Mouse (Mus musculus): ENCODE data around the gene Ndst2.
"Not testable (repeated sequence)": the region's sequence is repeated elsewhere in the genome, so short reads cannot be mapped to it uniquely, and the experiment has no call there.

The Ndst2 gene

DNA sequence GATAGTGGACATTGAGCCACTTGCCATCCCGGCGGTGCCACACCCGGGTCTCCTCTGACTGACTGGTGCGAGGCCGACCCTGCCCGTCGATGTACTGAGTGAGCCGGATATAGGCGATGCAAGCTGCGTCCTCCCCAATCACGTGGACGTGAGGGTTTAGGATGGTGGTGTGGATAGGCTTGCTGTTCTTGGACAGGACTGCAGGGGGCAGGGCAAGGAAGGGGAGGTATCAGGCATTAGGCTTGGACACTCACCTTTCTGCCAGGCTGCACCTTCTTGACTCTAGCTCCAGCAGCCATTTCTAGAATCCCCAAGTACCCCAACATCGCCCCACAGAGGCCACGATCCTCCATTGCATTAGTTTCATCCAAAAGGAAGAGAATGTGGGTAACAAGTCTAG, 2.9 kb upstream of the Ndst2 start:
- no peak for DNase-seq (ENCODE audit: low spot score in 2 of 2)

DNA sequence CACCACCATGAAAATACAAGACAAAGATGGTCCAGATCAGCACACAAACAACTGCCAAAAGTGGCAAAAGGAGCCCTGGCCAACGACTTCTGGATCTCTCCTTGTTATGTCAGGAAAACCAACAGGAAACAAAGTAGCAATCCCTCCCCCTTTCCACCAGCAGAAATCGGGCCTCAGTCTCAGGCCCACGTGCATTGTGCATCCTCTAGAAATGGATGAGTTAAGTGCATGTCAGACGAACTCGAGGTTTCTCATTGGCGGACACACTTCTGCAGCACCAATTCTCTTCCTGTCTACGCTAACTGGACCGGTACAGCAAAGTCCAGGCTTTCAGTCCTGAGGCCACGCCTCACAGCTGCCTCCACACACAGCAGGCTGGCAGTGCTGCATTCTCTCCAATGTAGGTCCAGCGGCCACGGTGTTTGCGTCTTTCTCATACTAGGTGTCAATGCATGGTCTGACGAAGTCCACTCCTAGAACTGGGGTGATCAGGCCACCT, 1.6 kb upstream of the Ndst2 start:
- DNase-seq (ENCODE audit: low spot score in 2 of 2): no peak

GRCm38 (mm10) chr14:20735052-20735451, 690 bp upstream of the Ndst2 start:
- DNase-seq (ENCODE audit: low spot score in 2 of 2): no peak

DNA sequence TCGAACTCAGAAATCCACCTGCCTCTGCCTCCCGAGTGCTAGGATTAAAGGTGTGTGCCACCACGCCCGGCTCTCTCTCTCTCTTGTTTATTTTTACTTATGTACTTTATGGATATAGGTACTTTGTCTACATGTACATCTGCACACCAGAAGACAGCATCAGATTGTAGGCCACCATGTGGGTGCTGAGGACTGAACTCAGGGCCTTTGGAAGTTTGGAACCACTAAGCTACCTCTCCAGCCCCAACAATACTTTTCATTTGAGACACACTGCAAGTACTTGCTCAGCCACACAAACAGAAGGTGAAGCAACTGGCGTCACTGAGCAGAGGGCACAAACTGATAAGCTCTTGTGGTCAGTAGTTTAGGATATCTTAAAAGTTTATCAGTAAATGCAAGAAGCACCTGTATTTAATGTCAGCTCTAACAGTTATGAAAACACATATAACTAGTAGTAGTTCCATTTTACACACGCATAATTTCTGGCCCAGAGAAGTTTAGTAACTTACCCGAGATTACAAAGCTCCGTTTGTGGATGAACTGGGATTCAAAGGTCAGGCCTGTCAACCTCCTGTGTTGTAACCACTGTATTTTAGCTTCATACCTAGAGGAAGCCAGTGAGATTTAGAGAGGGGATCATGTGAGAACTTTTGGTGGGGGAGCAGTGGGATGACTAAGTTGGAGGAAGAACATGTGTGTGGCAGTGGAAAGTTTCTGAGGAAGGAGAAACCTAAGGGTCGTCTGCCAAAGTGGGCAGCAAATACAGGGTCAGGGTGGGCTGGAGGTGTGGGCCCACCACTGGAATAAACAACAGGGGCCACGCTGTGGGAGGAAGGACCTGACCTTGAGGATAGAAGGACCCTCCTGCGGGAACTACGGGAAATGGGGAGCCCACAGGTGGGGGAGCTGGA, 1.1 kb downstream of the Ndst2 start:
- DNase-seq (ENCODE audit: low spot score in 2 of 2): no peak

- no peak for DNase-seq (ENCODE audit: low spot score in 2 of 2)
Measured at GRCm38 (mm10) chr14:20730853-20731602, 3.3 kb downstream of the Ndst2 start.

DNA sequence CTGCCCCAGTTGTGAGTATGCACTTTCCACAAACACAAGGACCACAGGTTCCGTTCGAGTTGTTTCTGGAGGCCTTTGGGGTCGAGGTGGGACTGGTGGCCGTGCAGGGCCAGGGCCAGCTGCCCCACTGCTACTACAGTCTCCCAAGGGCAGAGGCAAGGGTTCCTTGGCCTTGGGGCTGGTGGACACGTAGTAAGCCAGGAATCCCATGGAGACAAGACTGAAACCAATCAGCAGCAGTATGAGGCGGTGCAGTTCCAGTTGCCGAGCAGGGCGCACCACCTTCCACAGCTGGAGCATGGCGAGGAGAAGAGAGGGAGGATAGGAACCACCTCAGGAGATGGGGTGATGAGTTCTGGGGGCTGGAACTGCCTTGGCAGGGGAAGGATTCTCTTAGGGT, 4.5 kb downstream of the Ndst2 start:
- no peak for DNase-seq (ENCODE audit: low spot score in 2 of 2)

DNA sequence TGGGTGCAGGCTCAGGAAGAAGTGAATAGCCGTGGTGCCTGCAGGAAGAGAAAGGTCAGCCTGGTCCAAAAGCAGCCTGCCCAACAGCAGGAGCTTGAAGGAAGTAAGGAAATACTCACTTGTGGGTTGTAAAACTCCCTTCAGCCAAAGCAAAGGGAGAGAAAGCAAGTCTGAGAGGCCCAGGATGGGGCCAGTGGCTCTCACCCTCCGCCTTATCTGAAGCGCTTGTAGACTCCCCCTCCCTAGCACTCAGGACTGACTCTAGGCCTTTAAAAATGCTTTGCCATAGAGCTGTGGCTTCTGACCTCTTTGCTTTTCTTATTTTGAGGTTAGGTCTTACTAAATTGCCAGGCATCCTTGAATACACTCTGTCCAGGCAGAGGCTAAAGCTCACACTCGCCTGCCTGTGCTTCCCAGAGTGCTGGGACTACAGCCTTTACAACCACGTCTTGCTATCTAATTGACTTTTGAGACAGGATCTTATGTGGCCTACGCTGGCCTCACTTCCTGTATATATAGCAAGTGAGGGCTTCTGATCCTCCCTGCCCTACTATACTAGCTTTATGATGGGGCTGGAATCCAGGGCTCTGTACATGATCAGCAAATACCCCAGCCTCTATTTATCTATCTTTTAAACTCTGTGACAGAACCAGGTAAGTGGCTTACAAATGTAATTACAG, 8.6 kb downstream of the Ndst2 start:
- no peak for DNase-seq (ENCODE audit: low spot score in 2 of 2)

GRCm38 (mm10) chr14:20724043-20724442, 10.3 kb downstream of the Ndst2 start:
- DNase-seq (ENCODE audit: low spot score in 2 of 2): peak in 1 of 2 experiments; percentile 75

GRCm38 (mm10) chr14:20723006-20723405, 11.4 kb downstream of the Ndst2 start:
- no peak for DNase-seq (ENCODE audit: low spot score in 2 of 2)

- no peak for DNase-seq (ENCODE audit: low spot score in 2 of 2)
Measured at GRCm38 (mm10) chr14:20721371-20721770, 13.0 kb downstream of the Ndst2 start.

DNA sequence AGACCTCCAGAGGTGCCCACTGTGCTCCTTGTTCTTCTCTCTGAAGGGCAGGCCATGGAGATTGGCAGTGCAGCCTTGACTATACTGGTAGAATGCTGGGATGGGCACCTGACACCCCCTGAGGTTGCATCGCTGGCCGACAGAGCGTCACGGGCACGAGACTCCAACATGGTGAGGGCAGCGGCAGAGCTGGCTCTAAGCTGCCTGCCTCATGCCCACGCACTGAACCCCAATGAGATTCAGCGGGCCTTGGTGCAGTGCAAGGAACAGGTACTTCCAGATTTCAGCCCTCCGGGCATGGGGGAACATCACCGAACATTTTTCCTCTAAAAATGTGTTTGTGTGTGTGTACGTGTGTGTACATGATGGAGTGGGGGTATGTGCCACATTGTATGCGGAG, 14.6 kb downstream of the Ndst2 start:
- no peak for DNase-seq (ENCODE audit: low spot score in 2 of 2)

DNA sequence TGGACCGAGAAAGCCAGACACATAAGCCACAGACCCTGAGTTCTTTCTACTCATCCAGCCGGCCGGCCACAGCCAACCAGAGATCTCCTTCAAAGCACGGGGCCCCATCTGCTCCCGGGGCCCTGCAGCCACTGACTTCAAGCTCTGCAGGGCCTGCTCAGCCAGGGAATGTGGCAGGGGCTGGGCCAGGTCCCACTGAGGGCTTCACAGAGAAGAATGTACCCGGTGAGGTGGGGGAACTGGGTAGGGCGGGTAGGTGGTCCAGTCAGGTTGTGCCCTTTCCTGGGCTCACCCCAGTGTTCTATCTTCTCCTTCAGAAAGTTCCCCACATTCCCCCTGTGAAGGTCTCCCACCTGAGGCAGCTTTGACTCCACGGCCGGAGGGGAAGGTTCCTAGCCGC, 15.9 kb downstream of the Ndst2 start:
- DNase-seq (ENCODE audit: low spot score in 2 of 2): no peak

- no peak for DNase-seq (ENCODE audit: low spot score in 2 of 2)
Measured at GRCm38 (mm10) chr14:20713832-20714231, 20.5 kb downstream of the Ndst2 start.

GRCm38 (mm10) chr14:20708239-20708638, 26.1 kb downstream of the Ndst2 start:
- no peak for DNase-seq (ENCODE audit: low spot score in 2 of 2)

DNA sequence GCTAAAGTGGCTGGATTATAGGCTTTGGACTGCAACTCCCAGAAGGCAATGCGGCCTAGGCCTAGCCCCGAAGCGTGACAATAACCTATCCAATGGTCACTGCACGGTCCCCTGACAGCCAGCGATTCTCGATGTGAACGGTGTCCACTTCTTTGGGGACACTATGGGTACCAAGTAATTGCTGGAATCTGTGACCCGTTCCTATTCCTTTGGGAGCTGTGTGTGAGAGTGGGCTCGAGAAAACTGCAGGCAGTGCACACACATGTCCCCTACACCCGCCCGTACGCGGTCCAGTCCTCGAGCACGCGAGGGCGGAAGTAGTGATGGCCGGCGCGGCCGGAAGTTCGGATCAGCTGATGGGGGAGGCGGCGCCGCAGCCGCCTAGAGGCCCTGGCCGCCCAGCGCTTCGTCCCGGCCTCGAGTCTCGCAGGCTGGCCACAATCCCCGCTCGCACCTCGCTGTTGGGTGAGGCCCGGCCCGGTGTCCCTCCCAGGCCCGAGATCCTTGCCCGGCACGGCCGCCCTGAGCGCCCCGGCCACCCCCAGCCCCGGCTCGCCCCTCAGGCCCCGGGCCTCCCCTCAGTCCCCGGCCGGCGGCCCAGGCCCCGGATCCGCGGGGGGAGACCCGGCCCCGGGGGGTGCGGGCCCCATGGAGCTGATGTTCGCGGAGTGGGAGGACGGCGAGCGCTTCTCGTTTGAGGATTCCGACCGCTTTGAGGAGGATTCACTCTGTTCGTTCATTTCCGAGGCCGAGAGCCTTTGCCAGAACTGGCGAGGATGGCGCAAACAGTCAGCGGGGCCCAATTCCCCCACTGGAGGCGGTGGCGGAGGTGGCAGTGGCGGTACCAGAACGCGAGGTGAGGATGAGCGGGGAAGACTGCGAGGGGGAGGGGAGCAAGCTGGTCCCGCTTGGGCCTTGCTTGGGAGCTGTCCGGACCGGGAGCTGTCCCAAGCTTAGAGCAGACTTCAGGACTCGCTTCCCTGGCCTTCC, 26.9 kb downstream of the Ndst2 start, which contains the start of gene Zswim8:
Gene Zswim8 (plus strand): TSS at position 352 of the 990 bp plus-strand sequence.
- peak; percentile 76 to 89 for DNase-seq (ENCODE audit: low spot score in 2 of 2)

DNA sequence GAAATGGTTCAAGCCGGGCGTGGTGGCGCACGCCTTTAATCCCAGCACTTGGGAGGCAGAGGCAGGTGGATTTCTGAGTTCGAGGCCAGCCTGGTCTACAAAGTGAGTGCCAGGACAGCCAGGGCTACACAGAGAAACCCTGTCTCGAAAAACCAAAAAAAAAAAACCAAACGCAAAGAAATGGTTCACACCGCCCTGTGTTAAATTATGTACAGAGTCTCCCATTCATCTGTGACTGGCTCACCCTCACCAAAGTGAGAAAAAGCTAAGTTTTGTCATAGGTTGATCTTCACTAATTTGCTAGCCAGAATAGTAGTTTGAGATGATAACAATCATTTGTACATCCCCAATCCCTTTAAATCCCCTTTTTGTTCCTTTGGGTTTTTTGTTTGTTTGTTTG, 30.9 kb downstream of the Ndst2 start:
- not testable (repeated sequence) for DNase-seq (ENCODE audit: low spot score in 2 of 2)

- DNase-seq (ENCODE audit: low spot score in 2 of 2): peak; percentile 75 to 88
Measured at GRCm38 (mm10) chr14:20702741-20703381, 31.5 kb downstream of the Ndst2 start, which contains the start of gene Chchd1. Gene Chchd1, plus strand, starts transcription at chr14:20703006.

- no peak for DNase-seq (ENCODE audit: low spot score in 2 of 2)
Measured at GRCm38 (mm10) chr14:20702096-20702740, 32.1 kb downstream of the Ndst2 start.

- DNase-seq (ENCODE audit: low spot score in 2 of 2): no peak
Measured at GRCm38 (mm10) chr14:20701554-20701953, 32.8 kb downstream of the Ndst2 start.

- DNase-seq (ENCODE audit: low spot score in 2 of 2): no peak
Measured at GRCm38 (mm10) chr14:20700362-20700761, 34.0 kb downstream of the Ndst2 start.
